Mouse (Mus musculus) liver, postnatal 0 days (tissue): ENCODE measurements around the gene Cbx4. TPM values are rescaled to one million over a fixed set of nuclear protein-coding genes. Genes with fewer than 3 reads are reported as not detected.

Experiments used
- ATAC-seq: fragments of 200-750 bp; cut with Nextera tagmentation; 2 replicates; pipeline ENCODE4 v1.8.0; 2017; ENCODE audit warnings: mild to moderate bottlenecking, moderate library complexity
- DNase-seq: peaks from one replicate; pipeline ENCODE4 v3.0.0-alpha.2; 2016
- H3K27ac ChIP-seq: fragments of 300-500 bp; sonication (generic); 2 replicates; pipeline ENCODE4 v1.5.1; 2014; ENCODE audit warnings: antibody characterized with exemption, moderate library complexity, mild to moderate bottlenecking, low read depth
- H3K27me3 ChIP-seq: fragments of 300-500 bp; sonication (generic); 2 replicates; pipeline ENCODE4 v1.6.1; 2014; ENCODE audit warnings: low read length, control low read depth, mixed read lengths; ENCODE audit not compliant: insufficient read depth
- H3K36me3 ChIP-seq: fragments of 300-500 bp; sonication (generic); replicated peaks from 2 replicates; pipeline ENCODE4 v1.6.1; 2014; ENCODE audit warnings: mild to moderate bottlenecking, control low read depth, low read length, moderate library complexity, mixed read lengths; ENCODE audit not compliant: insufficient read depth
- H3K4me1 ChIP-seq: fragments of 300-500 bp; sonication (generic); 2 replicates; pipeline ENCODE4 v1.6.1; 2014; ENCODE audit warnings: antibody characterized with exemption, mild to moderate bottlenecking, control low read depth; ENCODE audit not compliant: insufficient read depth
- H3K4me2 ChIP-seq: fragments of 300-500 bp; sonication (generic); 2 replicates; pipeline ENCODE4 v1.6.1; 2014; ENCODE audit warnings: low read depth, mild to moderate bottlenecking, low read length, moderate library complexity, mixed read lengths
- H3K4me3 ChIP-seq: fragments of 300-500 bp; sonication (generic); 2 replicates; pipeline ENCODE4 v1.5.1; 2014; ENCODE audit warnings: low read depth, low read length
- H3K9ac ChIP-seq: fragments of 300-500 bp; sonication (generic); replicated peaks from 2 replicates; pipeline ENCODE4 v1.6.1; 2014; ENCODE audit warnings: mild to moderate bottlenecking, moderate library complexity
- H3K9me3 ChIP-seq: fragments of 300-500 bp; sonication (generic); 2 replicates; pipeline ENCODE4 v1.6.1; 2016; ENCODE audit warnings: mild to moderate bottlenecking, control low read depth, low read length, mixed read lengths
- CTCF ChIP-seq: sonication (generic); IDR thresholded peaks from 2 replicates; pipeline ENCODE4 v1.5.1; 2016; ENCODE audit warnings: antibody characterized with exemption, low read depth
- EP300 ChIP-seq: IDR thresholded peaks from 2 replicates; pipeline ENCODE4 v1.6.1; 2016; ENCODE audit warnings: antibody characterized with exemption, low read depth, mild to moderate bottlenecking
- WGBS: fragments of 180-500 bp; shearing (Covaris S2); extraction: QIAGEN DNeasy Blood & Tissue Kit; methylation state at CpG from one replicate; pipeline ENCODE4 v1.1.7; 2014; ENCODE audit not compliant: insufficient replicate concordance; 5-methylcytosine and 5-hydroxymethylcytosine counted together
- polyA plus RNA-seq: library from polyadenylated mRNA; unstranded; fragments of >200 nt; fragmentation: Nextera tagmentation; extraction: Ambion mirVana; gene quantifications from 2 replicates; pipeline ENCODE4 v1.2.1, GENCODE M21; 2015

The Cbx4 gene
- polyA plus RNA-seq, 1 experiment from 2014 or later, result 2.8 TPM

GRCm38 (mm10) chr11:119129281-119130058 is 43.4 kb upstream of the Cbx4 start:
- Histone ChIP-seq H3K36me3 (no peaks in the 10 kb centered on the region), H3K9ac (no peak overlapping the region), H3K27ac (no peak overlapping the region), H3K4me2 (no peak overlapping the region), H3K9me3 (no peaks in the 10 kb centered on the region), H3K4me3 (no peak overlapping the region), H3K4me1 (peaks cover 53% of the 10 kb centered on the region), H3K27me3 (no peaks in the 10 kb centered on the region)
- DNase-seq (no peak), ATAC-seq (no peak)
- TF ChIP-seq CTCF (no peak), EP300 (no peak)
- 59% methylated on average over 18 of the region's 18 CpGs for WGBS

- no peak overlapping the region for H3K27ac ChIP-seq
- no peaks in the 10 kb centered on the region for H3K9me3 ChIP-seq
- H3K9ac ChIP-seq, result no peak overlapping the region
- H3K27me3 ChIP-seq, result no peaks in the 10 kb centered on the region
- no peaks in the 10 kb centered on the region for H3K36me3 ChIP-seq
- no peak overlapping the region for H3K4me3 ChIP-seq
- ATAC-seq (no peak), DNase-seq (no peak)
- TF ChIP-seq EP300 (no peak), CTCF (no peak)
- WGBS, result 62% methylated on average over 10 of the region's 11 CpGs
- H3K4me2 ChIP-seq, result no peak overlapping the region
- peaks cover 47% of the 10 kb centered on the region for H3K4me1 ChIP-seq
These were observed 42.8 kb upstream of the Cbx4 start for GRCm38 (mm10) chr11:119128668-119129280.

- Histone ChIP-seq H3K27ac (peak overlapping the region; percentile 85; the same call in 1 of the 2 replicates), H3K27me3 (no peaks in the 10 kb centered on the region), H3K36me3 (no peaks in the 10 kb centered on the region), H3K9ac (no peak overlapping the region), H3K9me3 (no peaks in the 10 kb centered on the region), H3K4me1 (peaks cover 44% of the 10 kb centered on the region), H3K4me2 (no peak overlapping the region), H3K4me3 (no peak overlapping the region)
- 55% methylated on average over 9 of the region's 9 CpGs for WGBS
- TF ChIP-seq CTCF, result no peak
- TF ChIP-seq EP300, result no peak
- ATAC-seq, result peak; percentile 62
- peak; percentile 89 for DNase-seq
These were observed 41.9 kb upstream of the Cbx4 start for GRCm38 (mm10) chr11:119127686-119128473.

- Histone ChIP-seq H3K36me3 (no peaks in the 10 kb centered on the region), H3K4me3 (no peak overlapping the region), H3K9ac (no peak overlapping the region), H3K27me3 (no peaks in the 10 kb centered on the region), H3K4me2 (no peak overlapping the region; the same call in 1 of the 2 replicates), H3K27ac (peak overlapping the region; percentile 85), H3K9me3 (no peaks in the 10 kb centered on the region), H3K4me1 (peaks cover 50% of the 10 kb centered on the region)
- 46% methylated on average over 12 of the region's 12 CpGs for WGBS
- ATAC-seq, result no peak
- no peak for DNase-seq
- no peak for TF ChIP-seq CTCF
- TF ChIP-seq EP300, result no peak
These were observed 41.1 kb upstream of the Cbx4 start for GRCm38 (mm10) chr11:119127147-119127546.

- Histone ChIP-seq H3K9me3 (no peaks in the 10 kb centered on the region), H3K9ac (0 out of 2 replicates have a peak overlapping the region, but pooled peaks have one; percentile 4), H3K4me2 (peak overlapping the region; percentile 11; the same call in 1 of the 2 replicates), H3K36me3 (no peaks in the 10 kb centered on the region), H3K4me1 (peaks cover 53% of the 10 kb centered on the region), H3K4me3 (no peak overlapping the region), H3K27me3 (no peaks in the 10 kb centered on the region), H3K27ac (peak overlapping the region; percentile 85)
- TF ChIP-seq EP300 (no peak), CTCF (peak; percentile 75)
- DNase-seq, result peak; percentile 84
- 22% methylated on average over 23 of the region's 23 CpGs for WGBS
- ATAC-seq, result peak; percentile 88
These were observed 40.2 kb upstream of the Cbx4 start for GRCm38 (mm10) chr11:119125929-119126861.
